Mouse (Mus musculus): ENCODE results near the gene Cd3d. TPM values are rescaled to one million over a fixed set of nuclear protein-coding genes. Genes with fewer than 3 reads are reported as not detected.

The Cd3d gene
- 0.29 TPM for polyA plus RNA-seq (2014; fragmentation: Illumina TruSeq; extraction: RNeasy Lipid Tissue Mini Kit (QIAGEN cat#74804); ENCODE audit: low read depth, low replicate concordance)

DNA sequence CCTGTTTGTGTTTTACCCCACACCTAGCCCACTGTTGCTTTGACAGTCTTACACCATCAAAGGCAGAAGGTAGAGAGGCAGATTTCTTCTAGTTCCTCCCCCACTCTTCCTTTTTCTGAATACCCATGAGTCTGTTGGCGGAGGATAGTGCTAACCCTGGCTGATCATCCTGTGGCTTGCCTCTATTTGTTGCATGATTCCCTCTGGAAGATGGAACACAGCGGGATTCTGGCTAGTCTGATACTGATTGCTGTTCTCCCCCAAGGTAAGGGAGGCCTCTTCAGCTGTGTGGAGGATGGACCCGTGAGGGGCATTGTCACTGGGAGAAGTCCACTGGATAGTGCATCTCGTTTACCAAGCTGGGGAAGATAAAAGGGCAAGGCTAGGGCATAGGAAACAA is at the start of gene Cd3d:
Gene Cd3d, plus strand, starts transcription at position 111 of the 400 bp plus-strand sequence.

DNA sequence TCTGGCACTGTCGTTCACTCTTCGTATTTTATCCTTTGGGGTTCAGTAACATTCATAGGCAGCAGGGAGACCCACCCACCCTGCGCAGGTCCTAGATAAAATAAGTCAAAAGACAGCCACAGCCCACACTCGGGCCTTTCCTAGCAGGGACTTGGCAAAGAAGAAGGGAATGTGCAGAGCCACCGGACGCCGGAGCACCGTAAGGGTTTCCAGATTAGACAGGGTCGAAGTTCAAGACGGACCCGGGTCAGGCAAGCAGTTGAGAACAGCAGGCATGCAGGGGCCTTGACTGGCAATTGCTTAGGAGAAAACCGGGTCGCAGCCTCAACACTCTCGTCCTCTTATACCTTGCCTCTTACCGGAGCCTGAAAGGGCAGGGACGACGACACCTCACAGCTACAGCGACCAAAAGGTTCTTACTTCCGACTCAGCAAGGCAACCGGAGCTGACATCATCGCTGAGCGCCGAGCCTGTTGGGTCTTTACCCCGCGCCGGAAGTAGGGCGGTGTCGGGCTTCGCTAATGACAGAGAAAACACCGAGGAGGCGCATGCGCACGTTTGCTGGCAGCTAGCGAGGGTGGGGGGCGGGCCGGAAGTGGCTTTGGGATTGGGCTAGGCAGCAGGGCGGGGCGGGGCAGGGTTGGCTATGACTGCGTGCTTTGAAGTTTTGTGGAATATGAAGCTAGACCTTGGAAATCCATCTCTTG is 16.3 kb upstream of the Cd3d start, which contains the start of gene Ube4a:
Gene Ube4a, minus strand, starts transcription at position 475 of the 707 bp plus-strand sequence.

GRCm38 (mm10) chr9:44980242-44980641 is 1.3 kb upstream of the Cd3d start, which contains the start of gene Cd3g:
TSS of gene Cd3g (minus strand) at chr9:44980431.

GRCm38 (mm10) chr9:45009180-45010078 is 27.8 kb downstream of the Cd3d start, which contains the start of gene Cd3e:
TSS of gene Cd3e (minus strand) at chr9:45009627.

Other genes with a start within 250 kb of the Cd3d start
- 102 TPM for gene Phldb1, start 246.6 kb upstream of the Cd3d start, polyA plus RNA-seq (2014; fragmentation: Illumina TruSeq; extraction: RNeasy Lipid Tissue Mini Kit (QIAGEN cat#74804); ENCODE audit: low read depth, low replicate concordance)
- 71.8 TPM for gene Arcn1, start 213.9 kb upstream of the Cd3d start, polyA plus RNA-seq (2014; fragmentation: Illumina TruSeq; extraction: RNeasy Lipid Tissue Mini Kit (QIAGEN cat#74804); ENCODE audit: low read depth, low replicate concordance)
- gene Ift46, start 213.9 kb upstream of the Cd3d start, polyA plus RNA-seq (2014; fragmentation: Illumina TruSeq; extraction: RNeasy Lipid Tissue Mini Kit (QIAGEN cat#74804); ENCODE audit: low read depth, low replicate concordance): 27.7 TPM
- 10.4 TPM for gene Tmem25, start 182.5 kb upstream of the Cd3d start, polyA plus RNA-seq (2014; fragmentation: Illumina TruSeq; extraction: RNeasy Lipid Tissue Mini Kit (QIAGEN cat#74804); ENCODE audit: low read depth, low replicate concordance)
- not detected for gene Ttc36, start 178.7 kb upstream of the Cd3d start, polyA plus RNA-seq (2014; fragmentation: Illumina TruSeq; extraction: RNeasy Lipid Tissue Mini Kit (QIAGEN cat#74804); ENCODE audit: low read depth, low replicate concordance)
- gene Kmt2a, start 100.5 kb upstream of the Cd3d start, polyA plus RNA-seq (2014; fragmentation: Illumina TruSeq; extraction: RNeasy Lipid Tissue Mini Kit (QIAGEN cat#74804); ENCODE audit: low read depth, low replicate concordance): 13.0 TPM
- 2,238 TPM for gene Atp5l, start 61.0 kb upstream of the Cd3d start, polyA plus RNA-seq (2014; fragmentation: Illumina TruSeq; extraction: RNeasy Lipid Tissue Mini Kit (QIAGEN cat#74804); ENCODE audit: low read depth, low replicate concordance)
- 25.2 TPM for gene Ube4a, start 16.2 kb upstream of the Cd3d start, polyA plus RNA-seq (2014; fragmentation: Illumina TruSeq; extraction: RNeasy Lipid Tissue Mini Kit (QIAGEN cat#74804); ENCODE audit: low read depth, low replicate concordance)
- not detected for gene Cd3g, start 1.4 kb upstream of the Cd3d start, polyA plus RNA-seq (2014; fragmentation: Illumina TruSeq; extraction: RNeasy Lipid Tissue Mini Kit (QIAGEN cat#74804); ENCODE audit: low read depth, low replicate concordance)
- not detected for gene Cd3e, start 27.8 kb downstream of the Cd3d start, polyA plus RNA-seq (2014; fragmentation: Illumina TruSeq; extraction: RNeasy Lipid Tissue Mini Kit (QIAGEN cat#74804); ENCODE audit: low read depth, low replicate concordance)
- gene Mpzl2, start 58.0 kb downstream of the Cd3d start, polyA plus RNA-seq (2014; fragmentation: Illumina TruSeq; extraction: RNeasy Lipid Tissue Mini Kit (QIAGEN cat#74804); ENCODE audit: low read depth, low replicate concordance): 0.63 TPM
- 2.0 TPM for gene Mpzl3, start 73.4 kb downstream of the Cd3d start, polyA plus RNA-seq (2014; fragmentation: Illumina TruSeq; extraction: RNeasy Lipid Tissue Mini Kit (QIAGEN cat#74804); ENCODE audit: low read depth, low replicate concordance)
- gene Jaml, start 97.4 kb downstream of the Cd3d start, polyA plus RNA-seq (2014; fragmentation: Illumina TruSeq; extraction: RNeasy Lipid Tissue Mini Kit (QIAGEN cat#74804); ENCODE audit: low read depth, low replicate concordance): 0.42 TPM
- 0.24 TPM for gene Scn2b, start 136.0 kb downstream of the Cd3d start, polyA plus RNA-seq (2014; fragmentation: Illumina TruSeq; extraction: RNeasy Lipid Tissue Mini Kit (QIAGEN cat#74804); ENCODE audit: low read depth, low replicate concordance)
- gene Scn4b, start 156.6 kb downstream of the Cd3d start, polyA plus RNA-seq (2014; fragmentation: Illumina TruSeq; extraction: RNeasy Lipid Tissue Mini Kit (QIAGEN cat#74804); ENCODE audit: low read depth, low replicate concordance): 13.2 TPM
- not detected for gene BC049352, start 200.2 kb downstream of the Cd3d start, polyA plus RNA-seq (2014; fragmentation: Illumina TruSeq; extraction: RNeasy Lipid Tissue Mini Kit (QIAGEN cat#74804); ENCODE audit: low read depth, low replicate concordance)
- gene Tmprss4, start 222.3 kb downstream of the Cd3d start, polyA plus RNA-seq (2014; fragmentation: Illumina TruSeq; extraction: RNeasy Lipid Tissue Mini Kit (QIAGEN cat#74804); ENCODE audit: low read depth, low replicate concordance): not detected

Data from heart, adult 10 weeks (tissue).